Mouse (Mus musculus): ENCODE measurements around the gene Xpnpep1.
A peak's percentile ranks its signal among the peaks of the same experiment; 100 is the strongest.

Gene Xpnpep1

GRCm38 (mm10) chr19:53040164-53041132, at the start of gene Xpnpep1:
Gene Xpnpep1, minus strand, starts transcription at chr19:53040214.
- peak; percentile 76 for DNase-seq (ENCODE audit: low spot score)

DNA sequence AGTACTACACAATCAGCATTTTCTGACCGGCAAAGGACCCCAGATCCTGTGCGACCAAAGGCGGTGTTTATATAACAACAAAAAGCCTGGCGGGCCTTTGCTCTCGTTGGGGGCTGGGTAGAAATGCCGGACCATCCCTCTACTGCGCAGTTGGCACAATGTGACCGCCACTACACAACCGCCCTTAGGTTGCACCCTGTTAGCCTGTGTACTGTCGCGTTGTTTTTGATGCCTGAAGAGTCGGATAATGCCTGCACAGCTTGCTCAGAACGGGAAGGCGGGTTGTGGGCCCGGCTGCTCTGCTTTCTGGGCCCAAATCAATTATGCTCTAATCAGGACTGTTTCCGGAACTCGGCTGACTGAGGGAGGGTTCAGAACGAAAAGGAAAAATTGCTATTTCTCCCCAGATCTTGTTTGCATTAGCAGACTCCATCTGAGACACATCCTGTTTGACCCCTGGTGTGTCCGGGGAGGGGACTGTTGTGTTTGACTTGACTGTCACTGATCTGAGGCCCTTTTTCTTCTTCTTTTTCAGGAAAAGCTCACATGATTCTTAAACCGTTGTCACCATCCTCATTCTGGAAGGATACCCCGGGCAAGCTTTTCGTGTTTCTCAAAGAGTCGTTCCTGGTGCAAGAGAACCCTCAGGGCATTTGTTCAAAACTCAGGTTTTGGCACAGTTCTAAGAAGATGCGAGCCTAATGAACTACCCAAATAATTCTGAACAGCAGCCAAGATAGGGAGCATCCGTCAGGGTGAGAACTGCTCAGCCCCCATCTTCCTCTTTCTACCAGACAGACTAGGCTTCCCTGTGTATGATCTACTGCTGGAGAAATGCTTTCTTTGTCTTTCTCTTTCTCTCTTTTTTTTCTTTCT, 47.5 kb upstream of the Xpnpep1 start:
- DNase-seq (ENCODE audit: low spot score), result no peak

DNA sequence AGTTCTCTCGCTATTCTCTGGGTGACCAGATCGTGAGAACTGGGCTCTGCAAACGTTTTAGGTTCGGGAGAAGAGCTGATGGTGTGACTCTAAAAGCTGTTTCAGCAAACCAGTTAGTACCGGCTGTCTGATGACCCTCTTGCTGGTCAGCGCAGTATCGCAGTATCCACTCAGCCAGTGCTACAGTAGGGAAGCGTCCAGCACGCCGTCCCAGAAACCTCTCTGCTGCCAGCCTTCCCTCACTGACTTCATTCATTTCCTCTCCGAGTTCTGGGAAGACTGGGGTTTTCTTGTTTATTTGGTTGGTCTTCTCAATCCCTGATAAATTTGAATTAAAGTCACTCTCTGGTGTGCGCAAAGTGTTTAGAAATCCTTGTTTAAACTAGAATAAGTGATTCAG, 46.8 kb upstream of the Xpnpep1 start:
- DNase-seq (ENCODE audit: low spot score), result no peak

DNA sequence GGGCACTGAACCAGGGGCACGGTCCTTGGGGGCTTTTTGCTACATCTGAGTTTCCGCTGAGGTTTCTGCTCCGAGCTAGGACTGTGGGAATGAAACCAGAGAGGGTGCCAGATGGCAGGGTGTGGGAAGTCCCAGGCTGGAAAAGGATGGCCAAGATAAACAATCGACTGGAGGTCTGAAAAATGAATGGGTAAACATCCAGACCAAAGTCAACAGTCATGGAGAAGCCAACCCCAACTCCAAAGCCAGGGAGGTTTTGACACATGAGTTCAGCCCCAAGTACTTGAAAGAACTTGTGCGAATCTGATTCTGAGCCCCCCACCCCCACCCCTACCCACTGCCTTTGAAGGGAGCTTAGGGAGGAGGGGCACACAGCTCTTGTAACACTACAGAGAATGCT, 44.7 kb upstream of the Xpnpep1 start:
- DNase-seq (ENCODE audit: low spot score), result peak; percentile 70

DNA sequence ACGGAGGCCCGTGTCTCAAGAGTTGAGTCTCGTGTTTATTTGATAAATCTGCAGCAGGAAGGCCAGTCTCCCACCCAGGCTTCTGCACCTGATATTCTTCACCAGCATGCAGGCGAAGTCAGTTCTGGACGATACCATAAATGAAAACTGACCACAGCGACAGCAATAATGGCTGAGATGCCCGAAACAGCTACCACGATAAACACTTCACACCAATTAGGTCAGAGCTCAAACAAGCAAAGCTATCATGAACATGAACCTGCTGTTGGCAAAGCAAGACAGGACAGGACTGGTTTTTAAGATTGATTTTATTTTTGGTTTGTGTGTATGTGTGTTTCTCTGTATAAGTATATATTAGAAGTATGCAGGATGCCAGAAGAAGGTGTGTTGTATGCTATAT, 42.8 kb upstream of the Xpnpep1 start:
- DNase-seq (ENCODE audit: low spot score), result no peak

GRCm38 (mm10) chr19:53081339-53081738, 41.3 kb upstream of the Xpnpep1 start:
- DNase-seq (ENCODE audit: low spot score), result no peak

DNA sequence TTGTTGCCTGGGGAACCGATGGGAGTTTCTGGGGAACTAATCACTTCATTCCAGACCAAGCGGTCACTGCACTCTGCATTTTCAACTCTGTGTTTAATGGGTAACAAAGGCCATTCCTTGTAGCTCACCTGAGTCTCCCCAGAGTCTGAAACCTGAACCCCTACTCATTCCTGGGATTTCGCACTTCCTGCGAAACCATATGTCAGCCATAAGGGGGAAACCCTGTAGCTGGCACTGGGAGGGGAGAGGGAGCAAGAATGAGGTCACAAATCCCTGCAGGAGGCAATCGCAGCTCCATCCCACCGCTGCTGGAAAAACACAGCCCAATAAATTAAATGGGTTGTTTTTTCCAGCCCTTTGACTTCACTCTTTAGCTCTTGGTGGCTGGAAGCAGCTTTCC, 40.9 kb upstream of the Xpnpep1 start:
- no peak for DNase-seq (ENCODE audit: low spot score)

GRCm38 (mm10) chr19:53080487-53080886, 40.5 kb upstream of the Xpnpep1 start:
- DNase-seq (ENCODE audit: low spot score), result no peak

- no peak for DNase-seq (ENCODE audit: low spot score)
These were observed 40.0 kb upstream of the Xpnpep1 start for GRCm38 (mm10) chr19:53080026-53080425.

GRCm38 (mm10) chr19:53078271-53079085, 38.5 kb upstream of the Xpnpep1 start:
- no peak for DNase-seq (ENCODE audit: low spot score)

DNA sequence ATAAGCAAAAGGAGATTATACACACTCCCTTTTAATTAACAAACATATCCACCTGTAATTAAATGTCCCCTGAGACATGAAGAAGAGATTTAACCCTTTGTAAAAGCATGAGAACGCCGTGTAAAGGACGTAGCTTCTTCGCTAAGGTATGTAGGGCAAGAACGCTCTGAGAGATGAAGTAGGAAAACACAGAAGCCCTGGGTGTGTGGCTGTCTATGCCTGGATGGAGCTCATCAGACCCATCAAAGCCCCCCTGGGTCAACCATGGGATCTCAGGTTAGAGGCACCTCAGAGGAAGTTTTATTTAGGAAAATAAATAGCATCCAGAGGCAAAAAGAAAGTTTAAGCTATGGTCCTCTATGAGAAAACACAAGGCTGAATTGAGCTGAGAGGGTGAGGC, 37.3 kb upstream of the Xpnpep1 start:
- DNase-seq (ENCODE audit: low spot score), result no peak

DNA sequence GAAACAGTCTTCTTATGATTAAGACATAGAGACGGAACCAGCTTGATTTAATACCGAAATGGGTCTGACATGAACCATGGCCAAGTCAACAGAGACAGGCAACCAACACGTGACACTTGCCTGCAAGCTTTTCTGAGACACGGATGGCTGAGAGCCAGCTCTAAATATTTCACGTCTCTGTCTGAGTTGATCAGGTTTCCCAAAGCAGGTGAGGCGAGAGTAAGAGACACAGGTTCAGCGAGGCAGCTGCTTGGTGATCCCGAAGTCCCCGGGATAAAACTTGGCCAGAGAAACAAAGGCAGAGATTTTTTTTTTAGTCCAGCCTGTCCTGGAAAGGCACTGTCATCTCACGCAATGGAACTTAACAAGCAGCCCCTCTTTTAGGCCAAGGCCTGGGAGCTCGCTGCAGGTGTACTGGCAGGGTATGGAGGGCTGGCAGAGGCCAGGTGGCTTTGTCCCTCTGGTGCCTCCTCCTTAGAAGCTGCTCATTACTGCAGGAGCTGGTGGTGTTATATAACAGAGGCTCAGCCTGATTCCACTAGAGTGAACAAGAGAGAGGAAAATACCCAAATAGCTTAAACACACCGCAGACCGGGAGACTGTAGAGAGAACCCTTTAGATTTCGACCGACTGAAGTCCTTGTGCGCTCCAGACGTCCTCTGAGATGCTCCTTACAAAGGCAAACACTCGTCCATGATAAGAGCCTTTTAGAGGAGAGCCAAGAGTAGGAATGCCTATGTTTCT, 36.4 kb upstream of the Xpnpep1 start:
- peak; percentile 61 for DNase-seq (ENCODE audit: low spot score)

DNA sequence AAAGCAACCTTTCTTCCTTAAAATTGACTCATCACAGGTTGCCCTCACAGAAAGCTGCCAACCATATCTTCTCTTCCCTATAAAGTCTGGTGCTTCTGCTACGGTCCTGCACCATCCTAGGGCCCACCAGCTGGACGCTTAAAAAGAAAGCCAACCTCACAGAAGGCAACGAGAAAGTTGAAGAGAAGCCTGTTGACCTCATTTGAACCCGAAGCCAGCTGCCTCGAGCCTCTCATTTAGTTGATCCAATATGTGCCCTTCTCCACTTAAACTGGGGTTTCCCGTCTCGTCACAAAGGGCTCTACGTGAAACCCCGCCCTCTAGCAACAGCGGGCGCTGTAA, 35.9 kb upstream of the Xpnpep1 start:
- DNase-seq (ENCODE audit: low spot score), result peak; percentile 29

GRCm38 (mm10) chr19:53074899-53075722, 35.1 kb upstream of the Xpnpep1 start:
- peak; percentile 58 for DNase-seq (ENCODE audit: low spot score)

DNA sequence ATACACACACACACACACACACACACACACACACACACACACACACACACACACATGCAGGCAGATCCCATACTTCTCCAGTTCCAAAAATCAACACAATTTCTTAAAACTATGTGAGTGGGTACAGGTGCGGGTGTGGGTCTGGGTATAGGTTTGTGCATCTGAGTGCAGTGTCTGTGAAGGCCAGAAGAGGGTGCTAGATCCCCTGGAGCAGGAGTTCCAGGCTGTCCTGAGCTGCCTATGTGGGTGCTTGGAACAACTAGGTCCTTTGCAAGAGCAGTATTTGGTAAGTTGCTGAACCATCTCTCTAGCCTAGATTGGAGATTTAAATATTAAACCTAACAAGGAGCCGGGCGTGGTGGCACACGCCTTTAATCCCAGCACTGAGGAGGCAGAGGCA, 33.5 kb upstream of the Xpnpep1 start:
- no peak for DNase-seq (ENCODE audit: low spot score)

DNA sequence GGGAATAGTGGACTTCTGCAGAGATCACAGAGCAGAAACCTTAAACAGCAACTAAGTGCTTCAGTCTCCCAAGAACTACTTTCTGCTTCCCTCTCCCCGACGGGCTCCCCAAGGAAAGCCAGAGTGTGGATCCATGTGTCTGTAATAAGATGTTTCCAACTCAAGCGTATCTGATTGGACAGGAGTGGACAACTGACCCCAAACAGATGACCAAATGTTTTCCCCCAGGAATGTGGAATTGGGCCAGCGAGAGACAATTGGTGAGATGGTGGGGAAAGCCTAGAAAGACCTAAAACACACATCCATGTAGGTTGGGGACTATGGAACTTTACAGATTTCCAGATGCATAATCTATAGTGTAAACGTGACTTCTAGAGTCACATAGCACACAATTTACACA, 32.4 kb upstream of the Xpnpep1 start:
- no peak for DNase-seq (ENCODE audit: low spot score)

GRCm38 (mm10) chr19:53071651-53072050, 31.6 kb upstream of the Xpnpep1 start:
- DNase-seq (ENCODE audit: low spot score), result no peak

GRCm38 (mm10) chr19:53070870-53071269, 30.9 kb upstream of the Xpnpep1 start:
- no peak for DNase-seq (ENCODE audit: low spot score)

DNA sequence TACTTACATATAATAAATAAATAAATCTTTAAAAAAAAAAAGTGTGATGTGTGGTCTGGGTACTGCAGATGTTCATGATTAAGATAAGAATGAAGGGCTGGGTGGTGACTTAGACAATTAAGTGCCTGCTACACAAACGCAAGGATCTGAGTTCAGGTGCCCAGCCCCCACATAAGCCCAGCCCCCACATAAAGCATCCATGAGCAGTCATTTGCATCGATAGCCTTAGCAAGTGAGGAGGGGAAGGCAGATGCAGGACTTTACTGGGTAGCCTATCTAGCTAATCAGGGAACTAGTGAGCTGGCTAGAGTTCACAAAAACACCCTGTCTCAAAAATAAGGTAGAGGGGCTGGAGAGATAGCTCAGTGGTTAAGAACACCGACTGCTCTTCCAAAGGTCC, 29.4 kb upstream of the Xpnpep1 start:
- no peak for DNase-seq (ENCODE audit: low spot score)

DNA sequence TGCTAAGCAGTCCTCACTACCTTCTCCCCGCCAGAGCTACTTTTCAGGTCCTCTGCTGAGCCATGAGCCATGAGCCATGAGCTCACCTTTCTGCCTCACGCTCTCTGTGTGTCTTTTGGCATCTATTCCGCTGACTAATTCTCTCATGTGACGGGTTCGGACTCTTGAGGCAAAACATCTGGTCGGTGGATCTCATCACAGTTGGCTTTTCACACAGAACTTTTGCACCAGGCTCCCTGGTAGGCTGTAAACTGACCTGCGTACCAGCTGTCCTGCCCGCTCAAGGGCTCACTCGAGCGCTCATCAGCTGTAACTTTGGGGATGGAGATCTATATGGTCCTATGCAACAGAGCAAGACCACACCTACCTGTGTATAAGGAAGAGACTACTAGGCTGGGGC, 26.9 kb upstream of the Xpnpep1 start:
- peak; percentile 44 for DNase-seq (ENCODE audit: low spot score)

- DNase-seq (ENCODE audit: low spot score), result no peak
These were observed 26.5 kb upstream of the Xpnpep1 start for GRCm38 (mm10) chr19:53066531-53066930.

Data from lung, postnatal 25 days (tissue).